Mouse (Mus musculus): Measurements from ENCODE around the gene Xpo4. TPM values are rescaled to one million over a fixed set of nuclear protein-coding genes. Genes with fewer than 3 reads are reported as not detected.

Xpo4 gene
- polyA plus RNA-seq, 1 experiment from 2014 or later, result 36.7 TPM

DNA sequence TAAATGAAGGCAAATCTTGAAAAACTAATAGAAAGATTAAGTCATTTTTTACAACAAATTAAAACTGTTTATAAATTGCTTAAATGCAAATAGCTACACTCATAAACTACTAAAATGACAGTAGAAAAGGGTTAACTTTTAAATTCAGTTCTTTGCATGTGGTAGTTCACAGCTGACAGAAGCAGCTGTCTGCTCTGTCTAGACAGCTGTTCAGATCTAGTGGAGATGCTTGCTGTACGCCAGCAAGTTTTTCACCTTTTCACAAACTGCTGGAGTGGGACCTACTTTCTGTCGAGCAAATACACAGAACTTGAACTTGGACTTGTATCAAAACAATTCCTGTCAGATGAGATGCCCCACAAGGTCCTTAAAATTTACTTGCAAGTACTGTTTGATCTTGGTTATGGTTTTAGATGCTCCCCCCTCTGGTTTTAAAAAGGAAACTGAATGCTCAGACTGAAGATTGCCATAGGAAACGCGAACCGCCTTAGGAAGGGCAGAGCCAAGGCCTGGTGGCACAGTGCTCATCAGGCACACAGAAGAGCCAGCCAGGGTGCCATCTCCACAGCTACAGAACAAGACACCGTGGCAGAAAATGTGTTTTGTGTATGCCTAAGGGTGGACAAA is 48.8 kb downstream of the Xpo4 start:
- no peak overlapping the region for H3K9ac ChIP-seq (ENCODE audit: low read length)
- no peaks in the 10 kb centered on the region for H3K9me3 ChIP-seq (ENCODE audit: control insufficient read depth, low read length)
- no peak overlapping the region for H3K27ac ChIP-seq (replicated peaks; ENCODE audit: low read depth, low read length)
- H3K36me3 ChIP-seq (ENCODE audit: control insufficient read depth, insufficient read depth, low read length), result no peaks in the 10 kb centered on the region
- WGBS, result 92% methylated on average over 6 of the region's 6 CpGs
- H3K27me3 ChIP-seq (ENCODE audit: control insufficient read depth, insufficient read depth, low read length), result no peaks in the 10 kb centered on the region
- H3K4me2 ChIP-seq (ENCODE audit: low read depth, severe bottlenecking), result no peak overlapping the region
- H3K4me3 ChIP-seq (ENCODE audit: low read depth, low read length), result no peak overlapping the region
- H3K4me1 ChIP-seq (ENCODE audit: control insufficient read depth, insufficient read depth, low read length), result no peaks in the 10 kb centered on the region
- DNase-seq (ENCODE audit: low spot score), result no peak
- ATAC-seq (ENCODE audit: insufficient number of reproducible peaks, low FRiP score, low TSS enrichment, low read depth), result no peak

DNA sequence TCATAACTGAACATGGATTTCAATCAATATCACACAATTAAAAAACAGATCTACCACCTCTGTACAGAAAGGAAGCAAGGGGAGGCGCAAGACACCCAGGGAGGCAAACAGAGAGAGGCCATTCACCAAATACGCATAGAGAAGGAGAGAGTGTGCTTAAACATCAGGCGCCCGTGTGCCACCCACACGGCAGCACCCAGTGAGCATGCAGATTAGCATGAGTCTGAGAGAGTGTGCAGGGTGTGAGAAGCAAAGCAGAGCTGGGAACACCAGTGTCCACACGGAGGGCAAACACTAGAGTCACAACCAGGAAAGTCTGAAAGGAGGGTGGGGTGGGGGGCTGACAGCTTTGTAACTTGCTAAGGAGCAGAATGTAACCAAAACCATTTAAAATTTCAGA is 49.4 kb downstream of the Xpo4 start:
- Histone ChIP-seq H3K9me3 (ENCODE audit: control insufficient read depth, low read length) (no peaks in the 10 kb centered on the region), H3K9ac (ENCODE audit: low read length) (no peak overlapping the region), H3K4me2 (ENCODE audit: low read depth, severe bottlenecking) (no peak overlapping the region), H3K36me3 (ENCODE audit: control insufficient read depth, insufficient read depth, low read length) (no peaks in the 10 kb centered on the region), H3K4me3 (ENCODE audit: low read depth, low read length) (no peak overlapping the region), H3K4me1 (ENCODE audit: control insufficient read depth, insufficient read depth, low read length) (no peaks in the 10 kb centered on the region), H3K27me3 (ENCODE audit: control insufficient read depth, insufficient read depth, low read length) (no peaks in the 10 kb centered on the region), H3K27ac (replicated peaks; ENCODE audit: low read depth, low read length) (no peak overlapping the region)
- DNase-seq (ENCODE audit: low spot score) (no peak), ATAC-seq (ENCODE audit: insufficient number of reproducible peaks, low FRiP score, low TSS enrichment, low read depth) (no peak)
- 89% methylated on average over 6 of the region's 6 CpGs for WGBS

DNA sequence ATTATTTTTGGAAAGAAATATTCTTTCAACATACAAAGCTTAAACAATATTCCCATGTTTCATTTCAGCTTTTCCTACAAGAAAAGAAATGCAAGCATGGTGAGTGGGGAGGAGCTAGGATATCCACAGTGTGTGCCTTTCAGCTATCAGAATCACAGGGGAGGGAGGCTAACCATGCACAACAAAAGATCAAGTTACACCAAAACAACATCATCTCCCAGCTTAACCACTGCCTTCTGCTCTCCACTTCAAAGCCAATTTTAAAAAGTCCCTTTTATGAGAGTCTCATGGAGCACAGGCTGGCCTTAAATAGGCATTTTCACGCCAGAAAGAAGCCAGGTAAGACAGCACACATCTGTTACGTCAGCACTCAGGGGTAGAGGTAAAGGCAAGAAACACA is 54.2 kb downstream of the Xpo4 start:
- H3K27ac ChIP-seq (replicated peaks; ENCODE audit: low read depth, low read length), result no peak overlapping the region
- ATAC-seq (ENCODE audit: insufficient number of reproducible peaks, low FRiP score, low TSS enrichment, low read depth) (no peak), DNase-seq (ENCODE audit: low spot score) (no peak)
- no peaks in the 10 kb centered on the region for H3K27me3 ChIP-seq (ENCODE audit: control insufficient read depth, insufficient read depth, low read length)
- H3K4me3 ChIP-seq (ENCODE audit: low read depth, low read length), result no peak overlapping the region
- no peaks in the 10 kb centered on the region for H3K36me3 ChIP-seq (ENCODE audit: control insufficient read depth, insufficient read depth, low read length)
- H3K9ac ChIP-seq (ENCODE audit: low read length), result no peak overlapping the region
- H3K9me3 ChIP-seq (ENCODE audit: control insufficient read depth, low read length), result no peaks in the 10 kb centered on the region
- H3K4me2 ChIP-seq (ENCODE audit: low read depth, severe bottlenecking), result no peak overlapping the region
- WGBS, result 36% methylated on average over 2 of the region's 2 CpGs
- H3K4me1 ChIP-seq (ENCODE audit: control insufficient read depth, insufficient read depth, low read length), result no peaks in the 10 kb centered on the region

DNA sequence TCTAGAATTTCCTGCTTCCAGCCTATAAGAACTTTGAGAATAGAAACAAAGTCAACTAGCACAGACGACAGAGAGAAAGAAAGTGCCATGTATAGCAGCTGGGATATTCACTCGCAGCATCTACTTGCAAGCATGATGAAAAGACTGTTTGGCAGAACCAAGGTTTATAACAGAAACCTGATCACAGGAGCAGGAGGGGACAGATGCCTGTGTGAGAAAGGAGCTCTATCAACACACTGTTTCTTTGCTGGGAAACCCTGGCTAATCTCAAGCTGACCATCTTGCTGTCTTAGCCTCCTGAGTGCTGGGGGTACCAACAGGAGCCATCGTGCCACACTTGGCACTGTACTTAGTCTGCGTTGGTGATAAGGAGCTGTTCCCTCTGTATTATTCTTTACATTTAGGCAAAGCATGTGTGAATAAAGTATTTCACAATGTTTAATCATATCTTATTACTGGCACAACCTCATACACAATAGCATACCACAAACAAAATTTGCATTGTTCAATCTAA is 55.4 kb downstream of the Xpo4 start:
- H3K27me3 ChIP-seq (ENCODE audit: control insufficient read depth, insufficient read depth, low read length), result no peaks in the 10 kb centered on the region
- no peaks in the 10 kb centered on the region for H3K36me3 ChIP-seq (ENCODE audit: control insufficient read depth, insufficient read depth, low read length)
- no peaks in the 10 kb centered on the region for H3K4me1 ChIP-seq (ENCODE audit: control insufficient read depth, insufficient read depth, low read length)
- no peak overlapping the region for H3K4me3 ChIP-seq (ENCODE audit: low read depth, low read length)
- H3K9ac ChIP-seq (ENCODE audit: low read length), result no peak overlapping the region
- ATAC-seq (ENCODE audit: insufficient number of reproducible peaks, low FRiP score, low TSS enrichment, low read depth), result no peak
- 84% methylated on average over 4 of the region's 4 CpGs for WGBS
- no peaks in the 10 kb centered on the region for H3K9me3 ChIP-seq (ENCODE audit: control insufficient read depth, low read length)
- no peak for DNase-seq (ENCODE audit: low spot score)
- H3K4me2 ChIP-seq (ENCODE audit: low read depth, severe bottlenecking), result no peak overlapping the region
- no peak overlapping the region for H3K27ac ChIP-seq (replicated peaks; ENCODE audit: low read depth, low read length)

DNA sequence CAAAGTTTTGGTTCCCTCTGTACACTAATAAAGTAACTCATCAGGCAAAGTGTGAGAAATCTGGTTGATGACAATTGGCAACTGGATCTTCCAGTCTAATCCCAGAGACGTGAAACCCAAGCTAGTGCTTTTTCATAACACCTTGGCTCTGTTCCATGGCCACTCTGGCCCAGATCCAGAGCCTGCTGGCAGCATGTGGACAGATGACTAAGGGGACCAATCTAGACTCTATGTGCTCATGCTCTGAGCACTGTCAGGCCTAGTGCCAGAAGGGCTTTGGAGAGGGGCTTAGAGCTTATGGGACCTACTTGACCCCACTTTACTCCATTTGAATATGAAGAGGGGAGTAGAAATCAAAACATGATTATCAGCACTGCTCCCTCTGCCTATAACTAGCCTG is 57.7 kb downstream of the Xpo4 start:
- DNase-seq (ENCODE audit: low spot score) (no peak), ATAC-seq (ENCODE audit: insufficient number of reproducible peaks, low FRiP score, low TSS enrichment, low read depth) (no peak)
- Histone ChIP-seq H3K9me3 (ENCODE audit: control insufficient read depth, low read length) (no peaks in the 10 kb centered on the region), H3K27me3 (ENCODE audit: control insufficient read depth, insufficient read depth, low read length) (no peaks in the 10 kb centered on the region), H3K4me1 (ENCODE audit: control insufficient read depth, insufficient read depth, low read length) (no peaks in the 10 kb centered on the region), H3K36me3 (ENCODE audit: control insufficient read depth, insufficient read depth, low read length) (no peaks in the 10 kb centered on the region), H3K27ac (replicated peaks; ENCODE audit: low read depth, low read length) (no peak overlapping the region), H3K4me2 (ENCODE audit: low read depth, severe bottlenecking) (no peak overlapping the region), H3K9ac (ENCODE audit: low read length) (no peak overlapping the region), H3K4me3 (ENCODE audit: low read depth, low read length) (no peak overlapping the region)
- WGBS, result 76% methylated on average over 1 of the region's 1 CpGs

DNA sequence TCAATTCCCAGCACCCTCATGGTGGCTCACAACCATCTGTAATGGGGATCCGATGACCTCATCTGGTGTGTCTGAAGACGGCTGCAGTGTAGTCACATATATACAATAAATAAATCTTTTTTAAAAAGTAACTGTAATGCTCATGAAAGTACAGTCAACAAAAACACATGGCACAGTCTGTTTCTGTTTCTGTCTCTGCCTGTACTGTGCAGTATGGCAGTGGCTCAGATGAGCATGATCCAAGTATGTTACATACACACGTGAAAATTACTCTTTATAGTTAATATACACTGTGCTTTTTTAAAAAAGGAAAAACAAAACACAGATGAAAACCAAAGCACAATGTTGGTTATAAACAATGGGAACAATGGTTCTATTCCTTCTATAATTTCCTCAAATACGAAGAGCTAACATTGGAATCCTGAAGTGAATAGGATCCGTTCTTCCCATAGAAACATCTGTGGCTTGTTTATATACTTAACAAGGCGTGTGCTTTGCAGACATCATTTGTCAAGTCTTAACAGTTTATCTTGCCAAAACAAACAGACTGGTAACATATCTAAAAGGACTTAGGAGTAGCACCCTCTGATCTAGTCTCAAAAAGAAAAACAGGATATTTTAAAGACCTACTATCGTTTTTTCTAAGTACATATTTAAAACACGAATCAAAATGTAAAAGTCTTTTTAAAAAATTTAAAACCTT is 58.4 kb downstream of the Xpo4 start:
- H3K4me2 ChIP-seq (ENCODE audit: low read depth, severe bottlenecking), result no peak overlapping the region
- ATAC-seq (ENCODE audit: insufficient number of reproducible peaks, low FRiP score, low TSS enrichment, low read depth) (no peak), DNase-seq (ENCODE audit: low spot score) (no peak)
- H3K9me3 ChIP-seq (ENCODE audit: control insufficient read depth, low read length), result no peaks in the 10 kb centered on the region
- H3K36me3 ChIP-seq (ENCODE audit: control insufficient read depth, insufficient read depth, low read length), result peaks cover 3% of the 10 kb centered on the region; the same call in 1 of the 2 replicates
- H3K4me1 ChIP-seq (ENCODE audit: control insufficient read depth, insufficient read depth, low read length), result no peaks in the 10 kb centered on the region
- no peak overlapping the region for H3K27ac ChIP-seq (replicated peaks; ENCODE audit: low read depth, low read length)
- no peaks in the 10 kb centered on the region for H3K27me3 ChIP-seq (ENCODE audit: control insufficient read depth, insufficient read depth, low read length)
- no peak overlapping the region for H3K4me3 ChIP-seq (ENCODE audit: low read depth, low read length)
- 81% methylated on average over 8 of the region's 8 CpGs for WGBS
- no peak overlapping the region for H3K9ac ChIP-seq (ENCODE audit: low read length)

DNA sequence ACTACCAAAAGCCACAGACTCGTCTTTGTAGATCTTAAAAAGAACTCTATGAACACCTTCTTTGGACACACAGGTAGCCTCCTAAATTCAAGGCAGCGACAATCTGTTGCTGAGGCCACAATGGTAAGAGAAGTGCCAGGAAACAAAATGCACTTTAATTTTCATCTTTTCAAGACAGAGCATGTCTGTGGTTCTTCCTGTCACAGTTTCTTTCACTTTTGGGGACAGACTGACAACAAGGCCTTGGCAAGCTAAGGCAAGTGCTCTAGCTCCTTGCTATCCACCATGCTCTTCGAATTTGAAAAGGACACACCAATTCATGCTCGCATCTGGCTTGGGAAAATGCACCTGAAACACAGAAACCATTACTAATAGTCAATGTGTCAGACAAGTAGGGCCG is 72.0 kb downstream of the Xpo4 start:
- H3K4me1 ChIP-seq (ENCODE audit: control insufficient read depth, insufficient read depth, low read length), result no peaks in the 10 kb centered on the region
- whole genome bisulfite sequencing, result 93% methylated on average over 5 of the region's 5 CpGs

DNA sequence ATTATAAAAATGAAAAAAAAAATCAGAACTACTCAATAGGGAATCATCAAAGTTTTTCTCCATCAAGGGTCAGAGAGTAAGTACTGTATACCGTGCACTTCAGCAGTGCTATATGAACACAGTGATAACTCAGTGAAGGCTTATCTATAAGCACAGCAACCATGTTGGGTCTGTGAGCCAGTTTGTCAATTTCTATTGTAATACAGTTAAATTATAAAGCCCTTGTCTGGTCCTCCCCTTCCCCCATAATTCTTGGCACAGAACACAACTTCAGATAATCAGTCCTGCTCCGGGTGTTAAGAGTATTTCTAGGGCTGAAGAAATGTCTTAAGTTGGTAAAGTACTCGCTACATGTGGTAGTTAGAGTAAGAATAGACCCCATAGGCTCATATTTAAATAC is 73.4 kb downstream of the Xpo4 start:
- H3K4me3 ChIP-seq (ENCODE audit: low read depth, low read length), result no peak overlapping the region
- DNase-seq (ENCODE audit: low spot score) (no peak), ATAC-seq (ENCODE audit: insufficient number of reproducible peaks, low FRiP score, low TSS enrichment, low read depth) (no peak)
- H3K4me2 ChIP-seq (ENCODE audit: low read depth, severe bottlenecking), result no peak overlapping the region
- no peaks in the 10 kb centered on the region for H3K4me1 ChIP-seq (ENCODE audit: control insufficient read depth, insufficient read depth, low read length)
- no peak overlapping the region for H3K9ac ChIP-seq (ENCODE audit: low read length)
- H3K9me3 ChIP-seq (ENCODE audit: control insufficient read depth, low read length), result no peaks in the 10 kb centered on the region
- H3K27ac ChIP-seq (replicated peaks; ENCODE audit: low read depth, low read length), result no peak overlapping the region
- peaks cover 6% of the 10 kb centered on the region; the same call in 1 of the 2 replicates for H3K36me3 ChIP-seq (ENCODE audit: control insufficient read depth, insufficient read depth, low read length)
- H3K27me3 ChIP-seq (ENCODE audit: control insufficient read depth, insufficient read depth, low read length), result no peaks in the 10 kb centered on the region
- WGBS, result 95% methylated on average over 3 of the region's 3 CpGs

More for the DNA sequence above, 72.0 kb downstream of the Xpo4 start:
- H3K36me3 ChIP-seq (ENCODE audit: control insufficient read depth, insufficient read depth, low read length), result peaks cover 6% of the 10 kb centered on the region; the same call in 1 of the 2 replicates
- no peaks in the 10 kb centered on the region for H3K27me3 ChIP-seq (ENCODE audit: control insufficient read depth, insufficient read depth, low read length)
- H3K4me2 ChIP-seq (ENCODE audit: low read depth, severe bottlenecking), result no peak overlapping the region
- ATAC-seq (ENCODE audit: insufficient number of reproducible peaks, low FRiP score, low TSS enrichment, low read depth) (no peak), DNase-seq (ENCODE audit: low spot score) (no peak)
- no peak overlapping the region for H3K4me3 ChIP-seq (ENCODE audit: low read depth, low read length)
- H3K9me3 ChIP-seq (ENCODE audit: control insufficient read depth, low read length), result no peaks in the 10 kb centered on the region
- no peak overlapping the region for H3K9ac ChIP-seq (ENCODE audit: low read length)
- no peak overlapping the region for H3K27ac ChIP-seq (replicated peaks; ENCODE audit: low read depth, low read length)

Data from limb, embryonic 11.5 days (tissue).